Mouse (Mus musculus): Measurements from ENCODE around the gene Olfr352.

The Olfr352 gene

GRCm38 (mm10) chr2:36868160-36868559 lies at the start of gene Olfr352:
Gene Olfr352, plus strand, starts transcription at chr2:36868460.
- DNase-seq, result no peak

DNA sequence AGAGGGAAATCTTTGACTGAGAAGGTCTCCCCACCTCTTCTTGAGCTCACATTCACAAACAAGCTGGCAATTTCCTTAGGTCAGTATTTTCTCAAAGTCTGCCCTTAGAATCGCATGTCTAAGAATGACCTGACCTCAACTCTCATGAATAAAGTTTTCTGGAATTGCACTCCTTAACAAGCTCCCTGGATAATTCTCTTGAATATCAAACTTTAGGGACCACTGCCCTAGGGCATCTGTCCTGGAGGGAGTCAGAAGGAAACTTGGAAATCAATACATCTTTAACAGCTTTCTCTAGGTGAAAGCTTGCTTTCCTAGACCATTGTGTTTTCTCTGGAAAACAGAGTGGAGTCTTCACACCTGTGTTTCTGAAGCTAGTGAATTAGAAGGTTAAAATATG lies 22.2 kb upstream of the Olfr352 start, which contains the start of gene Olfr350:
Gene Olfr350, plus strand, starts transcription at position 301 of the 400 bp plus-strand sequence.
- no peak for DNase-seq

- DNase-seq, result no peak
Observed at GRCm38 (mm10) chr2:36862560-36862959, 5.7 kb upstream of the Olfr352 start, which contains the start of gene Olfr351. Gene Olfr351, minus strand, starts transcription at chr2:36862660.

- no peak for DNase-seq
Observed at GRCm38 (mm10) chr2:36892836-36893235, 24.6 kb downstream of the Olfr352 start, which contains the start of gene Olfr353. Gene Olfr353, minus strand, starts transcription at chr2:36892936.

DNA sequence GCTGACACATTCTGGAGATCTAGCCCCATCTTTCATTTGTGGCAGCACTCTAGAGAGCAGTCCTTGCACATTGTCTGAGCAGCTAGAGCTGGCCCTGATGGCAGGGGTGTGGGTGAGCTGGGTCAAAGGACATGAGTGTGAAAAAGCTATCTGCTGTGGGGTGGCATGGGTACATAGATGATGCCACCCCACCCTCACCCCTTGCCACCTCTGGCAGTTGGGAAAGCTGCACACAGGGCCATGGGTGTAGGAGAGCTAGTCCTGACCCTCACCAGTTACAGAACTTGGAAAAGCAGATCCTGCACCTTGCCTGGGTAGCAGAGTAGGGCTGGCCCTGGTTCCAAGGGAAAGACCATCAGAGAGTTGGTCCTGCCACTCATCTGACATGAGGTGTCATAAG lies 28.9 kb downstream of the Olfr352 start:
- DNase-seq, result no peak

GRCm38 (mm10) chr2:36905380-36905779 lies 37.1 kb downstream of the Olfr352 start, which contains the start of gene Olfr354:
Gene Olfr354, plus strand, starts transcription at chr2:36905680.
- no peak for DNase-seq

Data from thymus, postnatal 36 days (tissue).